In the genomic region with DNA sequence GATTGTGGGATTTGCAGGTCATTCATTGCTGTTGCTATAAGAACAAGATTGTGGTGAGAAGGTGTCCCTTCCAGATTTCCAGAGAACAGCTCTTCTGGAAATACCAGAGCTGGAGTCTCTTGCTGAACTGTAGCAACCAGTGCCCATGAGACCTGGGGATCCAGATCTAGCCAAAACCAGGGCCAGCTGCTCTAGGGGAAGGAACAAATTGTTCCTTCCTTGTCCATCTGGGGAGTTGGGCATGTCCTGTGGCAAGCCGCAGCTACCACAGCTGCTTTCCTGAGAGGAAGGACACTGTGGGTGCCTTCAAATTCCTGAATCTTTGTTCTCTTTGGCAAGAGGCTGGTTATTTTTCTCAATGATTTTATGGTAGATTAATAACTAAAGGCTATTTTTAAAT, we compare ENCODE assay signal across 26 mouse cellular contexts.
A peak's percentile ranks its signal among the peaks of the same experiment; 100 is the strongest.
DNase-seq lines count a peak whose midpoint lies in the region; ATAC-seq and TF ChIP-seq lines count a peak whose summit lies in the region.
"Had no signal": no experiment of that assay in that cellular context is flagged by ENCODE, and none has a peak within 500 bp of the region (broad histone marks: within the 10 kb centered on the region; RNA-seq: fewer than 3 reads in every experiment).

No protein-coding gene starts in this region.

- H3K4me1 ChIP-seq in kidney, adult 2 months (ENCODE audit: control insufficient read depth, insufficient read depth, low read length): no peaks in the 10 kb centered on the region
- H3K4me1 ChIP-seq in kidney, embryonic 15.5 days: no peaks in the 10 kb centered on the region
- H3K4me1 ChIP-seq: heart, embryonic 12.5 days; liver, embryonic 15.5 days; midbrain, embryonic 12.5 days; neural tube, embryonic 12.5 days had no signal

- no peaks in the 10 kb centered on the region for H3K27me3 ChIP-seq in kidney, adult 2 months (replicated peaks; ENCODE audit: control insufficient read depth, insufficient read depth, low read length)
- H3K27me3 ChIP-seq in kidney, embryonic 15.5 days: no peaks in the 10 kb centered on the region
- H3K27me3 ChIP-seq: heart, embryonic 12.5 days; limb, embryonic 12.5 days; liver, embryonic 15.5 days; midbrain, embryonic 12.5 days; neural tube, embryonic 12.5 days had no signal

- no peak overlapping the region for H3K27ac ChIP-seq in gastrocnemius, adult 2 months
- H3K27ac ChIP-seq in kidney, adult 2 months (ENCODE audit: insufficient read depth, low read depth, low read length): no peak overlapping the region
- H3K27ac ChIP-seq in kidney, embryonic 15.5 days: no peak overlapping the region
- no peak overlapping the region for H3K27ac ChIP-seq in layer of hippocampus, adult 2 months
- H3K27ac ChIP-seq: hindbrain, embryonic 14.5 days; limb, embryonic 12.5 days; liver, embryonic 15.5 days; midbrain, embryonic 12.5 days; neural tube, embryonic 12.5 days had no signal

- TF ChIP-seq POLR2A in kidney, adult 2 months (IDR thresholded peaks at IDR 0.05; ENCODE audit: low read depth, low read length): no peak

- H3K36me3 ChIP-seq in kidney, adult 2 months (ENCODE audit: control insufficient read depth, insufficient read depth, low read length): no peaks in the 10 kb centered on the region
- no peaks in the 10 kb centered on the region for H3K36me3 ChIP-seq in kidney, embryonic 15.5 days
- H3K36me3 ChIP-seq: G1E; heart, embryonic 12.5 days; limb, embryonic 12.5 days; liver, embryonic 15.5 days; midbrain, embryonic 12.5 days; neural tube, embryonic 12.5 days had no signal

- peak; percentile 36 for DNase-seq in adrenal gland, postnatal 10 days
- DNase-seq in adrenal gland, postnatal 25 days: no peak
- DNase-seq in gastrocnemius, adult 2 months: peak; percentile 31
- DNase-seq in gastrocnemius, postnatal 10 days: no peak
- peak; percentile 2 for DNase-seq in kidney, adult 2 months
- no peak for DNase-seq in layer of hippocampus, adult 2 months (ENCODE audit: low spot score in 2 of 2)
- DNase-seq in right cerebral cortex, postnatal 36 days (ENCODE audit: low spot score in 2 of 2): no peak
- DNase-seq: cerebellum, adult 8-10 months; heart, postnatal 4 days; kidney, adult 8-10 months; kidney, postnatal 10 days; lung, embryonic 14.5 days; lung, postnatal 14 days; right cerebral cortex, adult 18-20 months had no signal

- no peak for ATAC-seq in kidney, embryonic 15.5 days (replicated peaks; ENCODE audit: low FRiP score)
- ATAC-seq: forebrain, embryonic 16.5 days had no signal

- intact Hi-C loops in gastrocnemius, adult 2 months (cut with DNase I): no loop called here

- 77% methylated on average over 1 of the region's 1 CpGs for WGBS in kidney, adult 2 months
- 81% methylated on average over 1 of the region's 1 CpGs for WGBS in kidney, embryonic 15.5 days

- H3K4me3 ChIP-seq in gastrocnemius, adult 2 months: no peak overlapping the region
- no peak overlapping the region for H3K4me3 ChIP-seq in kidney, adult 2 months (ENCODE audit: insufficient read depth, low read depth, low read length)
- no peak overlapping the region for H3K4me3 ChIP-seq in kidney, embryonic 15.5 days (replicated peaks)
- H3K4me3 ChIP-seq in layer of hippocampus, adult 2 months: no peak overlapping the region
- H3K4me3 ChIP-seq: erythroblast, embryonic 14.5 days; heart, embryonic 12.5 days; limb, embryonic 12.5 days; liver, embryonic 15.5 days; megakaryocyte, embryonic 14.5 days; midbrain, embryonic 12.5 days; myocyte; neural tube, embryonic 12.5 days had no signal

- H3K9me3 ChIP-seq in kidney, embryonic 15.5 days (replicated peaks): no peaks in the 10 kb centered on the region
- H3K9me3 ChIP-seq: G1E; heart, embryonic 12.5 days; limb, embryonic 12.5 days; liver, embryonic 15.5 days; midbrain, embryonic 12.5 days; neural tube, embryonic 12.5 days had no signal

- no peak for TF ChIP-seq CTCF in gastrocnemius, adult 2 months (IDR thresholded peaks at IDR 0.05)
- TF ChIP-seq CTCF in kidney, adult 2 months (conservative IDR thresholded peaks at IDR 0.05; ENCODE audit: insufficient read depth, insufficient read length, low read depth, low read length): no peak
- no peak for TF ChIP-seq CTCF in layer of hippocampus, adult 2 months (conservative IDR thresholded peaks at IDR 0.05)

- H3K4me2 ChIP-seq in kidney, embryonic 15.5 days: no peak overlapping the region
- H3K4me2 ChIP-seq: heart, embryonic 12.5 days; hindbrain, embryonic 14.5 days; limb, embryonic 12.5 days; liver, embryonic 15.5 days; lung, embryonic 14.5 days; midbrain, embryonic 12.5 days; neural tube, embryonic 12.5 days had no signal

- no peak overlapping the region for H3K9ac ChIP-seq in kidney, embryonic 15.5 days
- H3K9ac ChIP-seq: heart, embryonic 12.5 days; hindbrain, embryonic 14.5 days; limb, embryonic 12.5 days; liver, embryonic 15.5 days; lung, embryonic 14.5 days; midbrain, embryonic 12.5 days; neural tube, embryonic 12.5 days had no signal

Comparison
In these comparisons a context has a peak if more than half of its experiments do, and no peak if none do; other contexts are left out.
1. DNase-seq: peak in adrenal gland, postnatal 10 days (single experiment), gastrocnemius, adult 2 months (single experiment) and kidney, adult 2 months (single experiment); none in adrenal gland, postnatal 25 days (single experiment), gastrocnemius, postnatal 10 days (single experiment), layer of hippocampus, adult 2 months (0 of 2) and right cerebral cortex, postnatal 36 days (0 of 2).